Mouse (Mus musculus) MEL (cell line): ENCODE measurements at regions not wholly inside any gene's neighbourhood (a gene's known extent, or its start where the extent isn't known, plus 50 kb on each side); places are given as distances from the start of the nearest gene placed in this dataset.

Experiments used
- CTCF ChIP-seq, 3 experiments: IDR thresholded peaks in 2 of 3; conservative IDR thresholded peaks in 1 of 3; 2 replicates each; pipeline ENCODE4 v1.5.1; 2011 to 2012; ENCODE audit warnings: low read length in 3 of 3, low read depth in 2 of 3, mild to moderate bottlenecking in 2 of 3, improper control_type of control experiment in 1 of 3, inconsistent platforms in 1 of 3, mixed read lengths in 1 of 3, moderate library complexity in 1 of 3; ENCODE audit not compliant: control insufficient read depth in 1 of 3, insufficient read depth in 1 of 3, poor library complexity in 1 of 3, severe bottlenecking in 1 of 3
- KAT2A ChIP-seq: conservative IDR thresholded peaks from 2 replicates; pipeline ENCODE4 v1.6.1; 2012; ENCODE audit warnings: low read depth, low read length, improper control_type of control experiment, inconsistent platforms

- TF ChIP-seq KAT2A (no peak), CTCF (IDR thresholded peaks at IDR 0.05 in 2 of 3, conservative IDR thresholded peaks at IDR 0.05 in 1 of 3; ENCODE audit: control insufficient read depth in 1 of 3, insufficient read depth in 1 of 3, low read depth in 2 of 3, low read length in 3 of 3, poor library complexity in 1 of 3, severe bottlenecking in 1 of 3) (no peak)
Observed at GRCm38 (mm10) chr12:54572866-54573265, 83.5 kb downstream of the Sptssa start.
